Comparison of ENCODE assay signal across 22 mouse cellular contexts in the genomic region with DNA sequence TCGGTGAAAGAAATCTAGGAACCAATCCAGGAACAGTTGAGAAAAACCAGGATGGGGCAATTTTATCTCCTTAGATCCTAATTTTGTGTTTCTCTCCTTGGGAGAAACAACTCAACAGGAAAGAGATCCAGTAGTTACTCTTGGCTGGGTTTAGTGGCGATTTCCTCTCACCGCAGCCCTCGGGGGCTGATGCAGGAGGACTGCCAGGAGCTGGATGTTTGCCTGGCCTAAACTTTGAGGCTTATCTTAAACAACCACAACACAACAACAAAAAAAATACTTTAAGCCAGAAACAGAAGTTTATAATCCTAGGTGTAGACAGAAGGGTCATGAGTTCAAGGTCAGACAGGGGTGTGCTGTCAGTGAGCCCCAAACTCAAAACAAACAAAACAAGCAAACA. TPM values are rescaled to one million over a fixed set of nuclear protein-coding genes. Genes with fewer than 3 reads are reported as not detected.
DNase-seq lines count a peak whose midpoint lies in the region.
"Had no signal": no experiment of that assay in that cellular context is flagged by ENCODE, and none has a peak within 500 bp of the region (broad histone marks: within the 10 kb centered on the region; RNA-seq: fewer than 3 reads in every experiment).

No protein-coding gene starts in this region.

- WGBS in heart, embryonic 10.5 days, result 71% methylated on average over 4 of the region's 4 CpGs

- peak; percentile 11 for DNase-seq in gastrocnemius, postnatal 14 days
- no peak for DNase-seq in gastrocnemius, postnatal 10 days
- DNase-seq in heart, adult 8-10 months (ENCODE audit: low spot score), result peak; percentile 31
- no peak for DNase-seq in heart, embryonic 10.5 days (ENCODE audit: low spot score)
- DNase-seq in NIH3T3 (ENCODE audit: low read depth), result peak; percentile 73
- peak; percentile 21 to 41 for DNase-seq in heart, postnatal 36 days
- DNase-seq in testis, postnatal 10 days (ENCODE audit: low spot score), result no peak
- DNase-seq in layer of hippocampus, adult 9-11 months, result no peak
- DNase-seq: adrenal gland, adult 8-10 months; adrenal gland, postnatal 36 days; cerebellum, adult 2 months; cerebellum, postnatal 10 days; kidney, adult 18-20 months had no signal

- H3K27ac ChIP-seq in heart, embryonic 10.5 days, result no peak overlapping the region
- H3K27ac ChIP-seq: forebrain, embryonic 15.5 days; heart, embryonic 15.5 days; hindbrain, embryonic 10.5 days; hindbrain, embryonic 14.5 days; intestine, embryonic 15.5 days had no signal

- intact Hi-C loops in gastrocnemius, postnatal 14 days (cut with DNase I; ENCODE audit: low total_unique reads), result no loop called here
- intact Hi-C loops in heart, postnatal 36 days (cut with DNase I), result no loop called here

- no peaks in the 10 kb centered on the region for H3K27me3 ChIP-seq in heart, embryonic 10.5 days (ENCODE audit: insufficient read depth, poor library complexity, severe bottlenecking)
- H3K27me3 ChIP-seq: CH12.LX; forebrain, embryonic 15.5 days; heart, embryonic 15.5 days; intestine, embryonic 15.5 days had no signal

- no peaks in the 10 kb centered on the region for H3K4me1 ChIP-seq in heart, embryonic 10.5 days
- H3K4me1 ChIP-seq: forebrain, embryonic 15.5 days; heart, embryonic 15.5 days; intestine, embryonic 15.5 days had no signal

- no peaks in the 10 kb centered on the region for H3K36me3 ChIP-seq in heart, embryonic 10.5 days
- H3K36me3 ChIP-seq: forebrain, embryonic 15.5 days; heart, embryonic 15.5 days; hindbrain, embryonic 10.5 days; intestine, embryonic 15.5 days had no signal

- H3K4me3 ChIP-seq in heart, embryonic 10.5 days, result no peak overlapping the region
- H3K4me3 ChIP-seq: forebrain, embryonic 15.5 days; heart, embryonic 15.5 days; hindbrain, embryonic 10.5 days; intestine, embryonic 15.5 days had no signal

- H3K9me3 ChIP-seq in heart, embryonic 10.5 days, result no peaks in the 10 kb centered on the region
- H3K9me3 ChIP-seq: forebrain, embryonic 15.5 days; heart, embryonic 15.5 days; hindbrain, embryonic 10.5 days; intestine, embryonic 15.5 days had no signal

RNA-seq across cellular contexts. Expression of gene Dnase2b, which starts 3.6 kb away (rescaled TPM):
- not detected for total RNA-seq in gastrocnemius, postnatal 14 days (2021)
- not detected for total RNA-seq in gastrocnemius, postnatal 10 days (2021)
- total RNA-seq in heart, adult 8-10 months (2022), result not detected
- polyA plus RNA-seq in heart, embryonic 10.5 days (2016; fragmentation: Nextera tagmentation; extraction: Ambion mirVana), result 0.05 TPM in 1 of 2 replicates, not detected in the other
- total RNA-seq in heart, postnatal 36 days (2021), result not detected
- total RNA-seq: adrenal gland, adult 8-10 months; adrenal gland, postnatal 36 days; CH12.LX had no signal
- polyA plus RNA-seq: cerebellum, adult 2 months; embryonic facial prominence, embryonic 11.5 days; forebrain, embryonic 11.5 days; forebrain, embryonic 15.5 days; heart, embryonic 15.5 days; hindbrain, embryonic 10.5 days; hindbrain, embryonic 14.5 days had no signal

RNA-seq across cellular contexts. Expression of gene 4930503B20Rik, which starts 39.3 kb away (rescaled TPM):
- not detected for total RNA-seq in gastrocnemius, postnatal 14 days (2021)
- under 1 TPM in 1 of 2 experiments, not detected in 1; 0.16 TPM for total RNA-seq in gastrocnemius, postnatal 10 days (2021)
- total RNA-seq in heart, adult 8-10 months (2022), result under 1 TPM in 1 of 4 experiments, not detected in 3; 0.16 TPM
- polyA plus RNA-seq in heart, embryonic 10.5 days (2016; fragmentation: Nextera tagmentation; extraction: Ambion mirVana), result 0.11 TPM in 1 of 2 replicates, not detected in the other
- total RNA-seq in heart, postnatal 36 days (2021), result not detected
- total RNA-seq: adrenal gland, adult 8-10 months; adrenal gland, postnatal 36 days; CH12.LX; gastrocnemius, adult 8-10 months had no signal
- polyA plus RNA-seq: cerebellum, adult 2 months; embryonic facial prominence, embryonic 11.5 days; forebrain, embryonic 11.5 days; forebrain, embryonic 15.5 days; hindbrain, embryonic 10.5 days; hindbrain, embryonic 14.5 days; intestine, embryonic 15.5 days had no signal

RNA-seq across cellular contexts. Expression of gene Uox, which starts 41.6 kb away (rescaled TPM):
- not detected for total RNA-seq in gastrocnemius, postnatal 14 days (2021)
- total RNA-seq in gastrocnemius, postnatal 10 days (2021), result under 1 TPM in 1 of 2 experiments, not detected in 1; 0.32 TPM
- total RNA-seq in heart, adult 8-10 months (2022), result not detected
- polyA plus RNA-seq in heart, embryonic 10.5 days (2016; fragmentation: Nextera tagmentation; extraction: Ambion mirVana), result not detected in 2 replicates
- not detected for total RNA-seq in heart, postnatal 36 days (2021)
- total RNA-seq: CH12.LX had no signal
- polyA plus RNA-seq: embryonic facial prominence, embryonic 11.5 days; forebrain, embryonic 11.5 days; forebrain, embryonic 15.5 days; heart, embryonic 15.5 days; hindbrain, embryonic 10.5 days; hindbrain, embryonic 14.5 days had no signal

Comparison
In these comparisons a context has a peak if more than half of its experiments do, and no peak if none do; other contexts are left out.
1. DNase-seq: peak in gastrocnemius, postnatal 14 days (single experiment), heart, adult 8-10 months (single experiment), NIH3T3 (single experiment) and heart, postnatal 36 days (2 of 2); none in gastrocnemius, postnatal 10 days (single experiment), heart, embryonic 10.5 days (single experiment), testis, postnatal 10 days (single experiment) and layer of hippocampus, adult 9-11 months (single experiment).